Mouse (Mus musculus) forebrain, embryonic 10.5 days (tissue): ENCODE measurements around the gene Clic6. TPM values are rescaled to one million over a fixed set of nuclear protein-coding genes. Genes with fewer than 3 reads are reported as not detected.

Experiments
- DNase-seq: peaks from one replicate; pipeline ENCODE4 v3.0.0-alpha.2; 2017; ENCODE audit warnings: low spot score; ENCODE audit errors: extremely low spot score
- H3K27ac ChIP-seq: fragments of 300-500 bp; sonication (generic); 2 replicates; pipeline ENCODE4 v1.5.1; 2016; ENCODE audit warnings: mild to moderate bottlenecking
- H3K27me3 ChIP-seq: fragments of 300-500 bp; sonication (generic); 2 replicates; pipeline ENCODE4 v1.6.1; 2016; ENCODE audit warnings: mild to moderate bottlenecking; ENCODE audit not compliant: poor library complexity, severe bottlenecking
- H3K36me3 ChIP-seq: fragments of 300-500 bp; sonication (generic); replicated peaks from 2 replicates; pipeline ENCODE4 v1.6.1; 2016; ENCODE audit warnings: mild to moderate bottlenecking, moderate library complexity
- H3K4me1 ChIP-seq: fragments of 300-500 bp; sonication (generic); 2 replicates; pipeline ENCODE4 v1.6.1; 2016
- H3K4me3 ChIP-seq: fragments of 300-500 bp; sonication (generic); 2 replicates; pipeline ENCODE4 v1.5.1; 2016; ENCODE audit warnings: mild to moderate bottlenecking, moderate library complexity
- H3K9me3 ChIP-seq: fragments of 300-500 bp; sonication (generic); 2 replicates; pipeline ENCODE4 v1.6.1; 2016; ENCODE audit warnings: mild to moderate bottlenecking, moderate library complexity
- WGBS: fragments of 180-500 bp; shearing (Covaris S2); methylation state at CpG from one replicate; pipeline ENCODE4 v1.1.7; 2016; 5-methylcytosine and 5-hydroxymethylcytosine counted together
- polyA plus RNA-seq: library from polyadenylated mRNA; unstranded; fragments of >200 nt; fragmentation: Nextera tagmentation; extraction: Ambion mirVana; gene quantifications from 2 replicates; pipeline ENCODE4 v1.2.1, GENCODE M21; 2016

The Clic6 gene
- polyA plus RNA-seq, 1 experiment from 2014 or later = 5.2 TPM

- no peaks in the 10 kb centered on the region for H3K36me3 ChIP-seq
- H3K4me1 ChIP-seq = peaks cover 13% of the 10 kb centered on the region
- H3K4me3 ChIP-seq = no peak overlapping the region
- no peak for DNase-seq
- H3K27ac ChIP-seq = no peak overlapping the region
- no peaks in the 10 kb centered on the region for H3K27me3 ChIP-seq
- WGBS = 74% methylated on average over 10 of the region's 10 CpGs
- no peaks in the 10 kb centered on the region for H3K9me3 ChIP-seq
Observed at GRCm38 (mm10) chr16:92580981-92581380, 95.4 kb downstream of the Clic6 start.

GRCm38 (mm10) chr16:92581767-92582166, 96.2 kb downstream of the Clic6 start:
- Histone ChIP-seq H3K27me3 (no peaks in the 10 kb centered on the region), H3K36me3 (no peaks in the 10 kb centered on the region), H3K27ac (no peak overlapping the region), H3K9me3 (no peaks in the 10 kb centered on the region), H3K4me3 (no peak overlapping the region), H3K4me1 (peaks cover 8% of the 10 kb centered on the region)
- no peak for DNase-seq
- WGBS = 93% methylated on average over 10 of the region's 10 CpGs

- Histone ChIP-seq H3K9me3 (no peaks in the 10 kb centered on the region), H3K4me3 (no peak overlapping the region), H3K4me1 (no peaks in the 10 kb centered on the region), H3K27ac (no peak overlapping the region), H3K27me3 (no peaks in the 10 kb centered on the region), H3K36me3 (no peaks in the 10 kb centered on the region)
- no peak for DNase-seq
- 92% methylated on average over 4 of the region's 4 CpGs for WGBS
Observed at GRCm38 (mm10) chr16:92587836-92588235, 102.3 kb downstream of the Clic6 start.

Other genes with a start within 250 kb of the Clic6 start
- gene Kcne2, start 193.3 kb upstream of the Clic6 start, polyA plus RNA-seq = 0.16 and 0.18 TPM in 2 replicates
- gene Smim11, start 184.4 kb upstream of the Clic6 start, polyA plus RNA-seq = 120 and 125 TPM in 2 replicates
- gene Fam243, start 164.3 kb upstream of the Clic6 start, polyA plus RNA-seq = not detected in 2 replicates
- 0.12 and 0.41 TPM in 2 replicates for gene Kcne1, start 126.3 kb upstream of the Clic6 start, polyA plus RNA-seq
- gene Rcan1, start 14.9 kb upstream of the Clic6 start, polyA plus RNA-seq = 34.4 and 34.7 TPM in 2 replicates